Mouse (Mus musculus) ES-Bruce4 (cell line): Measurements from ENCODE around the gene Gspt1.

Experiments
- CTCF ChIP-seq: IDR thresholded peaks from one replicate; pipeline ENCODE4 v1.8.1; 2011; ENCODE audit warnings: low read depth, low read length
- POLR2A ChIP-seq: IDR thresholded peaks from one replicate; pipeline ENCODE4 v1.8.1; 2011; ENCODE audit warnings: low read length; ENCODE audit not compliant: insufficient read depth

DNA sequence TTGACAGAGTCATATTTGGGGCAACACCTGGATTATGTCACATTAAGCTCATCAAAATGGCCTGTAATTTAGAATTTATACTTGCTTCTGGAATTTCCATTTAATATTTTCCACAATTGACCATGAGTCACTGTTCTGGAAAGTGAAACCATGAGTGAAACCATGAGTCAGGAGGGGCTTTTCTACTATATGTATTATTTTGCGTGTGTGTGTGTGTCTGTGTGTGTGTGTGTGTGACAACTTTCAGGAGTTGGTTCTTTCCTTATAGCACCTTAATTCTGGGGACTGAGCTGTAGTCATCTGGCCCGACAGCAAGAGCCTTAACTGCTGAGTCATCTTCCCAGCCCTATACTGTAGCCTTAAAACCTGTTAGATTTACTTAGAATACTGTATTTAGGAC lies 31.8 kb upstream of the Gspt1 start:
- TF ChIP-seq CTCF: no peak
- TF ChIP-seq POLR2A: no peak
